Mouse (Mus musculus): ENCODE measurements around the gene Sema4c.

Gene Sema4c

DNA sequence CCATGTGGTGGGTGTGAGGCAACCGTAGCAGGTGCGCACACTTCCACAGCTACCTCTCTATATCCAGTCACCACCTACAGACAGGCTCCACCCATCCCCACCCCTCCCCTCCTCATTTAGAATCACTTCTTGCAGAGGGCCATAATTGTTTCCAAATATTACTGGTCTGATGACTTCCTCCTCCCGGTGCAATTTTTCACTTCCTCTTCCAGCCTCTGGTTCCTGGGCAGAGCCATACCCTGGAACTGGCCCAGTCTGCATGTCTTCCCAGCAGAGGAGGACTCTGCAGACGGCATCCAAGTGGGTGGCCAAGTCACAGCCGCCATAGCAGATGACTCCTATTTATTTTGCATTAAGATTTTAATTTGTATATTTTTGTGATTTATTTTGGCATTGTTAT lies 49.9 kb downstream of the Sema4c start:
- DNase-seq (ENCODE audit: extremely low spot score), result no peak

DNA sequence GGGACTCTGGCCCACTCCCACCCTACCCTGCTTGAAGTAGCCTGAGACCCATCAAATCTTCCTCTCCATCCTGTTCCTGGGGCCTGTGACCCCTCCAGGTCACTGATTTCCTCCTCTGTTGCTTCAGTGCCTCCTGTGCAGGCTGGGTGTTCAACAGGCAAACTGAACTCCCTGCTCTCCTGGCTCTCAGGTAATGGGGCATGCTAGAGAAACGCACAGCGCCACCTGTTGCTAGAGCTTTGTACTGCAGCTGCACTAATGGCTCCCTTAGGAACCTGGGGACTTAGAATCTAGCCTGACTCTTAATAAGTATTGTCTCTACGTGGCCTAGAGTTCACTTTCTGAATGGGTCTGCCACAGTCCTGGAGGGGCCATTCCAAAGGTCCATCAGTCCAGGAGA lies 56.9 kb downstream of the Sema4c start:
- peak; percentile 68 for DNase-seq (ENCODE audit: extremely low spot score)

Data from embryo, embryonic 9.5 days (tissue).